Mouse (Mus musculus): ENCODE measurements at regions not wholly inside any gene's neighbourhood (a gene's known extent, or its start where the extent isn't known, plus 50 kb on each side); places are given as distances from the start of the nearest gene placed in this dataset.

- no peak for DNase-seq
Measured at GRCm38 (mm10) chr5:126186111-126186510, 654.5 kb downstream of the Tmem132b start.

DNA sequence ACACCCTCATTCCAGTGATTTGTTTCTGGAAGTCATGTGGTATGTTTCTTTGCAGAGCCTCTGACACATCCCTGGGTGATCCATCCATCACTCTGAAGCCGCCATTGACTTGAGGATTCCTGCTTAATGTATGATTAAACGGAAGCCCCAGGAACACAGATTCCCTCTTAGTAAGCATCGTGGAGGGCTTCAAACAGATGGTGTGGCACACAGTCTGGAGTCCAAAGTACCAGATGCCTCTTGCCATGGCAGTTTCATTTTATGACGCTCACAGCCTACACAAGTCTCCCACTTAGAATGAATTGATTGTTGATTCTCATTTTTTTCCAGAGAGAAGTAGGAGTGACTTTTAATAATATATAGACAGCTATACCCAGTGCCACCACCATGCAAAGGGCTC is 668.3 kb downstream of the Tmem132b start:
- DNase-seq: no peak

DNA sequence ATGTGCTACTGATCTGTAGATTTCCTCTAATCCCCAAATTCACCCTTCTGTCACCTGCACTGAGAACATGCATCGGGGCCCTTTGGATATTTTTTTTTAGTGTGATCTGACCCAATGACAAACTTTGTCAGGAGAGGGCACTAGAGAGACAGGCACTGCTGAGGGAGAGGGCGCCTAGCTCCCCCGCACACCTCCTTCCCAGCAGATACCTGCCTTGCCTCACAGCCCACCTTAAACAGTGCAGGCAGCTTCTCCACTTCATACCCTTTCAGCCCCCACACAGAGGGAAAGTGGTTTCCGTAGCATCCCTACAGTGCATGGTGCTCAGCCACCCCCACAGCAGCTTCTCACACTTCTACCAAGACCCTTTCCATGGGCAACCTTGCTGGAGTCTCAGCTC is 670.0 kb downstream of the Tmem132b start:
- DNase-seq: no peak

- no peak for DNase-seq
Measured at GRCm38 (mm10) chr5:126201996-126202395, 670.4 kb downstream of the Tmem132b start.

GRCm38 (mm10) chr5:126217016-126217415 is 685.4 kb downstream of the Tmem132b start:
- no peak for DNase-seq

- DNase-seq: no peak
Measured at GRCm38 (mm10) chr5:126217746-126218145, 686.2 kb downstream of the Tmem132b start.

GRCm38 (mm10) chr5:126223696-126224095 is 692.1 kb downstream of the Tmem132b start:
- no peak for DNase-seq

DNA sequence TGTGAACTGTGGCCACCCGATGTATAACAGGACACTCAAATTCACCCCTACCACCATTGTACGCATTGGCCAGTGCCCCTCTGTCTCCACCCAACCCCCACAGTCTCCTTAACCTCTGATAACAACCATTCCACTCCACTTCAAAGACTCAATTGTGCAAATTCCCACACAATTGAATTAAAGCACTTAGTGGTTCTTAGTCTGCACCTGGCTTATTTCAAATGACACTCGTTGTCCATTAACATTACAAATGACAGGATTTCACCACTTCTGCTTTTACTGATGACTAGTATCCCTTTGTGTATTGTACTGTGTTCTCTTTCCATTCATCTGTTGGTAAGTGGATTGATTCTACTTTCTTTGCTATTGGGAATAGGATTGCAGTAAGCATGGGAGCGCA is 699.2 kb downstream of the Tmem132b start:
- no peak for DNase-seq

DNA sequence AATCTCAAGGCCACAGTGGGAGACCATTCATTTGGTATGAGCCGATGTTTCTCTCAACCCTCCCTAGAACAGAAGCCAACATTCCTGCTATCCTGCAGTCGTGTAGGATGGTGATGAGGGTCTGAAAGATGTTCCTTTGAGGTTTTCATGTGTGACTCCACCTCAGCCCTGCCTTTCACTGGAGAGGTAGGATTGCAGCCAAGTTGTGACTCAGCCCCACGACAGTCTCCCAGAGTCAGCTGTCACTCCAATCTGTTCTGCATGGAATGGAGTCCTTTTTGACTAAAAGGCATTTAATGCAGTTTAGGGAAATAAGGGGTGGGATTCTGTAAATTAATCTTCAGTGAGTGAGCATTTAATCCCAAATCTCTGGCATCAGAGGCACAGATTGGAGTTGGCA is 706.5 kb downstream of the Tmem132b start:
- DNase-seq: no peak

DNA sequence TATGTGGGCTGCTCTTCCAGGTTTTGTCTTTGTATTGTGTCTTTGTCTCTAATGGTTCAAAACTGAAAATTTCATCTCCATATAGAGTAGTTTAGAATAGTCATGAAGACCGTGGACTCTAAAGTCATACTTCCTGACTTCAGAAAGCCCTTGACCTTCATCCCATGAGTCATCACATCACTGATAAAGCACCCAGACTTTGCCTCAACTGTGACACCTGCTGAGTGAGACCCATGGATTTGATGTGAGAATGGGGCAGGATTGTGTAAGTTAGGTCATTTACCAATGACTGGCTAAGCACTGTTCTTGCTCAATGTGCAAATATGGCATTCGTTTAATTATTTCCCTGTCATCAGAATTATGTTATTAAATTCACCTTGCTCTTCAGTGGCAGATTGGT is 714.2 kb downstream of the Tmem132b start:
- no peak for DNase-seq

- DNase-seq: no peak
Measured at GRCm38 (mm10) chr5:126250331-126250730, 718.8 kb downstream of the Tmem132b start.

GRCm38 (mm10) chr5:126254661-126255060 is 723.1 kb downstream of the Tmem132b start:
- DNase-seq: no peak

DNA sequence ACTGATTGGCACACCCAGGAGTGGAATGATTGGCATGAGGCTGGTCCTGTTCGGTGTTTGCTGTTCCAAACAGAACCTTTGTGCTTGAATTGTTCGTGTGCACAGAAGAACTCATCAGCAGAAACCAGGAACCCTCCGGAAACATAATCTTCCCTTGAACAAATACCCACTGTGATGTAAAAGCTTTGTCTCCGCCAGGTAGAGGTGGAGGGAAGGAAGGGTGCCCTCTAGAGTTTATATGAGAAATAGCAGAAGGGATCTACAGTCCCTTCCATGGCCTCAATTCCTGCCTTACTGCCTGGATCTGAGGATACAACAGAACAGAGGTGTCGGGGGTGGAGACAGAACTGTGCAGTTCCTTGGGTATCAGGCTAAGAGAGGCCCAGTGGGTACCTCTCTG is 726.3 kb downstream of the Tmem132b start:
- DNase-seq: no peak

GRCm38 (mm10) chr5:126266471-126266870 is 734.9 kb downstream of the Tmem132b start:
- DNase-seq: no peak

DNA sequence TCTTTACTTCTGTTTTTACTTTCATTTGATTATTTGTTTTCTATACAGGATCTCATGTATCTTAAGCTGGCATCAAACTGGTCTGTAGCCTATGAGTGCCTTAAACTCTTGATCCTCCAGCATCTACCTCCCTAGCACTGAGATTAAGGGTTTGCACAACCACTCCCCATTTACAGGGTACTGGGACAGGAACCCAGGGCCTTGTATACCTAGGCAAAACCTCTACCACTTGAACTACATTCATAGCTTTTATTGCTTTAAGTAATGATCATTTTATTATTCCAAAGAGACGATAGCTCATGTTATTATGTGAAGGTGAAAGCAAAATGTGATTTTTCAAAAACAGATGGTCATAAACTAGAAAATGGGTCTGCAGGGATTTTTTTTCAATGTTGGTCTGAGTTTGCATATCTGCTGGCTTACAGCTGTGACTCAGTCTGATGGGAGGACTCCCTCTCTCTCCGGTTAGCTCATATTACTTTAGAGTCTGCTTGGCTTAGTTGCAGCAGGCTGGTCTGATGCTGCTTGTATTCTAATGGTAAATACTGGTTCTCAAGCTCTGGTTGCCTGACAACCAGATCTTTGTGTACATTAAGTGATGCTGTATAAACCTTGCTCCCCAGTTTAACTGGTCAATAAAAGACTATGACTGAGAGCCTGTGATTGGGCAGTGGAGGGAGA is 735.5 kb downstream of the Tmem132b start:
- no peak for DNase-seq

GRCm38 (mm10) chr5:126268592-126268991 is 737.0 kb downstream of the Tmem132b start:
- DNase-seq: no peak

DNA sequence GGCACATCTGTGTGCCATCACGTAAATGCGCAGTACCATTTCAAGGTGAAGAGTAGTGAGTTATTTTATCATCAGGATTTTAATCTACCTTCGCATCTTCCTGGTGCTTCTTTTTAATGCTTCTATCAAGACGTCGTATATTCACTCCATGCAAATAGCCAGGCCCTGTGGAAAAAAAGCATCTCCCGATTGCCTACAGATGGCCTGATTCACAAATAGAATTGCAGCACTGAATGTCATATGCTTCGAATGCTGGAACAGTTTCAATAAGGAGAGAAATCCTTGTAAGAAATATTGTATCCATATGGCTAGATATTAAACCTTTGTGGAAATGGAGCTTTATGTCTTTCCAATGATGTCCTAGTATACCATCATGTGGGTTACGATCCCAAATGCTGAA is 742.7 kb downstream of the Tmem132b start:
- no peak for DNase-seq

DNA sequence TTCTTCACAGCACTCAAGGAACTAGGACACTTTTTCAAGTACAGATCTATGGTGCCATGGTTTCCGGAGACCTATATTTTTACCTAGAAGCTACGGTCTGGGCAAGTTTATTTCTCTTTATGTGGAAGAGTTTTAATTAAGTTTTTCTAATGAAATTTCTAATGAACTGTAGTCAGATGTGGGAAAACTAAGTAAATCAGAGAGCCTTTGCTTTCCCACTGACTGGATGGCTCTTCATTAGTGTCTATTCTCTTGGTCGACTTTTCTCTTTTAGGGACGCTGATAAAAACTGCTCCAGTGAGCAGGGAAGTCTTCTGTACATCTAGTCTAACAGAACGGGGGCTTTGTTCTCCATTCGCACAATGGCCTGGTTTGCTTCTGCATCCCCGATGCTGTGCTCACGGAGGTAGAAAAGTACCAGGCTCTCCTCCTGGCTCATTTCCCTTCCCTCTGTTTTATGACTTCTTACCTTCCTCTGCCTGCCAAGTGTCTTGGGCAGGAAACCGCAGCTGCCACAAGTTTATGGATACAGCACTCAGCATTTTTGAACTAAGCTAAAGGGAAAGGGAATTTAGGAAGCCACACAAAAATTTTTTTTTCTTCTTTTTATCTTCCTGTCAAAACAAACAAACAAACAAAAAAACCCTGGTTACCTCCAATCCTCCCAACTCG is 749.6 kb downstream of the Tmem132b start:
- DNase-seq: no peak

GRCm38 (mm10) chr5:126281782-126282181 is 750.2 kb downstream of the Tmem132b start:
- no peak for DNase-seq

GRCm38 (mm10) chr5:126324847-126325246 is 793.3 kb downstream of the Tmem132b start:
- no peak for DNase-seq

- no peak for DNase-seq
Measured at GRCm38 (mm10) chr5:126328276-126328675, 796.7 kb downstream of the Tmem132b start.

- DNase-seq: no peak
Measured at GRCm38 (mm10) chr5:126335091-126335490, 803.5 kb downstream of the Tmem132b start.

DNA sequence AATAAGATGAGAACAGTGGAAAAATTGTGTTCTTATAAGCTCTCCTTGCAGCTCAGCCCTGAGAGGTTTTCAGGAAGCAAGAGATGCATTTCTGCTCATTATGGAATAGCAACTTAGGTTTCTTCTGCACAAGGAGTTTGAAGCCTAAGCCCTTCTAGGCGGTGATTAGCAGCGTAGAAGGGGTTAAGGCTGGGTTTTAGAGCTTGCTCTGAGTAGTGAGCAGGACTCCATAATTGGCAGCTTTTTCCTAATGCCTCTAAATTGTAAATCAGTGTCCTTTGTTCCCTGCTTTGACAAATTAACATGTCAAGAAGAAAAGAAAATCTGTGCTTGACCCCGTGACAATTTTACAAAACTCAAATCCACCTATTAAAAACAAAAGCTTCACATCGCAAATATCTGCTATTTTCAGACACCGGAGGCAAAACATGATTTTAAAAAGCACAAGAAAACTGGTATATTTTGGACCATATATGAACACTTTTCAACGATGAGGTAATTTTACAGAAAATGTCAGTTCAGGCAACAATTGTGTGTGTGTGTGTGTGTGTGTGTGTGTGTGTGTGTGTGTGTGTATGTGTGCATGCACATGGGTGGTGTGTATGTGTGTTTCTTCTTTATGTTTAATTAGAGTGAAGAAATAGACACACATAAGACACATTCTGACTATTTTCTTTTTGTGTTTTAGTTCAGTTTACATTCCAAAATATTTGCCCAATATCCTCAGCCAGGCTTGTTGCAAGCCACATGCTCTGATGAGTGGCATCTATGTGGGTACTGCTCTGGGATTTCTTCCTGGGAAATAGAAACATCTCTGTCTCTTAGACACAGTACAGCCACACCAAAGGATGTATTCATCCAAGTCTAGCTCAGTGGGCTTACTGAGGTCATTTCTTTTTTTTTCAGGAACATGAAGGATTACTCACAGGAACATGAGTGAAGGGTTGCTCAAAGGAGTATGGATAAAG is 804.3 kb downstream of the Tmem132b start:
- DNase-seq: no peak

DNA sequence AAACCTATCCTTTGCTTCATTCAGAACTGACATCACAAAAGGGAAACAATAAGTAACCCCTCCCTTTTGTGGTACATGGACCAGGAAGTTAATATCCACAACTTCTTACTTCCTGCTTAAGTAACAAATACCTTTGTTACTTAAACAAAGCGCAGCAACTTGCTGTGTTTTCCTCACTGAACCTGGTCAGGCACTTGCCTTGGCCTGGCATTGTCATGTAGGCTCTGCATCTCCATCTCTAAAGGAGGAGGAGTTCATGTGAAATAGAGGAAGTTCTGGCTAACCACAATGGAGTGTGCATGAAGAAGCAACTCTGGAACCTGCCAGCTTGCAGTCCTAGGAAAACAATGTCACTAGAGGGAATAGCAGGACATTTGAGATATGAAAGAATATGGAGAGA is 806.3 kb downstream of the Tmem132b start:
- DNase-seq: no peak

Data from kidney, postnatal 14 days (tissue).